Mouse (Mus musculus) limb, embryonic 11.5 days (tissue): Measurements from ENCODE around the gene Pak1. TPM values are rescaled to one million over a fixed set of nuclear protein-coding genes. Genes with fewer than 3 reads are reported as not detected.

ENCODE experiments used
- ATAC-seq: fragments of 200-750 bp; cut with Nextera tagmentation; 2 replicates; pipeline ENCODE4 v1.8.0; 2017; ENCODE audit warnings: low read depth; ENCODE audit not compliant: insufficient number of reproducible peaks, low FRiP score, low TSS enrichment
- DNase-seq: peaks from one replicate; pipeline ENCODE4 v3.0.0-alpha.2; 2015; ENCODE audit warnings: low spot score
- H3K27ac ChIP-seq: fragments of 300-500 bp; sonication (generic); replicated peaks from 2 replicates; pipeline ENCODE4 v1.5.1; 2014; ENCODE audit warnings: low read depth, mild to moderate bottlenecking, low read length
- H3K27me3 ChIP-seq: fragments of 300-500 bp; sonication (generic); 2 replicates; pipeline ENCODE4 v1.6.1; 2014; ENCODE audit warnings: mild to moderate bottlenecking, low read length, mixed read lengths; ENCODE audit not compliant: control insufficient read depth, insufficient read depth
- H3K36me3 ChIP-seq: fragments of 300-500 bp; sonication (generic); 2 replicates; pipeline ENCODE4 v1.6.1; 2014; ENCODE audit warnings: mild to moderate bottlenecking, low read length, moderate library complexity, mixed read lengths; ENCODE audit not compliant: control insufficient read depth, insufficient read depth
- H3K4me1 ChIP-seq: fragments of 300-500 bp; sonication (generic); 2 replicates; pipeline ENCODE4 v1.6.1; 2014; ENCODE audit warnings: low read length, mixed read lengths; ENCODE audit not compliant: control insufficient read depth, insufficient read depth
- H3K4me2 ChIP-seq: fragments of 300-500 bp; sonication (generic); 2 replicates; pipeline ENCODE4 v1.6.1; 2014; ENCODE audit warnings: low read depth, mild to moderate bottlenecking, moderate library complexity; ENCODE audit not compliant: severe bottlenecking
- H3K4me3 ChIP-seq: fragments of 300-500 bp; sonication (generic); 2 replicates; pipeline ENCODE4 v1.5.1; 2014; ENCODE audit warnings: low read depth, low read length
- H3K9ac ChIP-seq: fragments of 300-500 bp; sonication (generic); 2 replicates; pipeline ENCODE4 v1.6.1; 2014; ENCODE audit warnings: mild to moderate bottlenecking, low read length
- H3K9me3 ChIP-seq: fragments of 300-500 bp; sonication (generic); 2 replicates; pipeline ENCODE4 v1.6.1; 2016; ENCODE audit warnings: low read length; ENCODE audit not compliant: control insufficient read depth
- WGBS: fragments of 180-500 bp; shearing (Covaris S2); extraction: QIAGEN DNeasy Blood & Tissue Kit; methylation state at CpG from one replicate; pipeline ENCODE4 v1.1.7; 2014; 5-methylcytosine and 5-hydroxymethylcytosine counted together
- polyA plus RNA-seq: library from polyadenylated mRNA; unstranded; fragments of >200 nt; fragmentation: Nextera tagmentation; extraction: Ambion mirVana; gene quantifications from 2 replicates; pipeline ENCODE4 v1.2.1, GENCODE M21; 2014

The Pak1 gene
- polyA plus RNA-seq, 1 experiment from 2014 or later = 33.2 TPM

GRCm38 (mm10) chr7:97877846-97878538, 89.7 kb downstream of the Pak1 start:
- H3K36me3 ChIP-seq = no peaks in the 10 kb centered on the region
- no peaks in the 10 kb centered on the region for H3K4me1 ChIP-seq
- H3K9me3 ChIP-seq = no peaks in the 10 kb centered on the region
- no peak overlapping the region for H3K4me3 ChIP-seq
- H3K9ac ChIP-seq = no peak overlapping the region
- no peak overlapping the region for H3K4me2 ChIP-seq
- no peaks in the 10 kb centered on the region for H3K27me3 ChIP-seq
- H3K27ac ChIP-seq = no peak overlapping the region
- DNase-seq (no peak), ATAC-seq (no peak)
- 88% methylated on average over 7 of the region's 7 CpGs for WGBS

- Histone ChIP-seq H3K9me3 (no peaks in the 10 kb centered on the region), H3K4me1 (no peaks in the 10 kb centered on the region), H3K4me3 (no peak overlapping the region), H3K27ac (no peak overlapping the region), H3K9ac (no peak overlapping the region), H3K27me3 (no peaks in the 10 kb centered on the region), H3K36me3 (no peaks in the 10 kb centered on the region), H3K4me2 (no peak overlapping the region)
- WGBS = 79% methylated on average over 3 of the region's 3 CpGs
- ATAC-seq (no peak), DNase-seq (no peak)
Observed at GRCm38 (mm10) chr7:97911646-97912045, 123.3 kb downstream of the Pak1 start.

- no peak overlapping the region for H3K9ac ChIP-seq
- no peaks in the 10 kb centered on the region for H3K9me3 ChIP-seq
- ATAC-seq (no peak), DNase-seq (no peak)
- no peak overlapping the region for H3K4me3 ChIP-seq
- H3K27ac ChIP-seq = no peak overlapping the region
- no peaks in the 10 kb centered on the region for H3K36me3 ChIP-seq
- no peak overlapping the region for H3K4me2 ChIP-seq
- 76% methylated on average over 2 of the region's 2 CpGs for WGBS
- no peaks in the 10 kb centered on the region for H3K27me3 ChIP-seq
- H3K4me1 ChIP-seq = no peaks in the 10 kb centered on the region
Observed at GRCm38 (mm10) chr7:97914833-97915516, 126.6 kb downstream of the Pak1 start.

- no peak for ATAC-seq
- Histone ChIP-seq H3K4me1 (no peaks in the 10 kb centered on the region), H3K27me3 (no peaks in the 10 kb centered on the region), H3K36me3 (no peaks in the 10 kb centered on the region), H3K27ac (no peak within 1 kb of the TSS), H3K9ac (no peak within 1 kb of the TSS), H3K4me2 (no peak within 1 kb of the TSS), H3K4me3 (no peak within 1 kb of the TSS), H3K9me3 (no peaks in the 10 kb centered on the region)
- 71% methylated on average over 12 of the region's 12 CpGs for WGBS
- DNase-seq = no peak
Observed at GRCm38 (mm10) chr7:97919742-97920141, 131.4 kb downstream of the Pak1 start, which contains the start of gene Gdpd4. Gene Gdpd4 (plus strand): TSS chr7:97919955.

- Histone ChIP-seq H3K36me3 (no peaks in the 10 kb centered on the region), H3K9ac (no peak overlapping the region), H3K27me3 (no peaks in the 10 kb centered on the region), H3K4me2 (no peak overlapping the region), H3K9me3 (no peaks in the 10 kb centered on the region), H3K4me1 (no peaks in the 10 kb centered on the region), H3K27ac (no peak overlapping the region), H3K4me3 (no peak overlapping the region)
- 78% methylated on average over 1 of the region's 1 CpGs for WGBS
- DNase-seq (no peak), ATAC-seq (no peak)
Observed at GRCm38 (mm10) chr7:97925819-97926218, 137.5 kb downstream of the Pak1 start.

- Histone ChIP-seq H3K4me2 (no peak overlapping the region), H3K4me1 (no peaks in the 10 kb centered on the region), H3K9ac (no peak overlapping the region), H3K4me3 (no peak overlapping the region), H3K36me3 (no peaks in the 10 kb centered on the region), H3K27me3 (no peaks in the 10 kb centered on the region), H3K27ac (no peak overlapping the region), H3K9me3 (no peaks in the 10 kb centered on the region)
- ATAC-seq = no peak
- no peak for DNase-seq
- 91% methylated on average over 5 of the region's 5 CpGs for WGBS
Observed at GRCm38 (mm10) chr7:97926978-97927377, 138.6 kb downstream of the Pak1 start.

- H3K9me3 ChIP-seq = no peaks in the 10 kb centered on the region
- H3K4me2 ChIP-seq = no peak overlapping the region
- DNase-seq (no peak), ATAC-seq (no peak)
- H3K4me3 ChIP-seq = no peak overlapping the region
- H3K36me3 ChIP-seq = no peaks in the 10 kb centered on the region
- 91% methylated on average over 1 of the region's 1 CpGs for WGBS
- H3K27me3 ChIP-seq = no peaks in the 10 kb centered on the region
- H3K27ac ChIP-seq = no peak overlapping the region
- no peak overlapping the region for H3K9ac ChIP-seq
- H3K4me1 ChIP-seq = no peaks in the 10 kb centered on the region
Observed at GRCm38 (mm10) chr7:97944485-97944884, 156.1 kb downstream of the Pak1 start.
